Mouse (Mus musculus) liver, postnatal 0 days (tissue): Measurements from ENCODE around the gene Dock9.

ENCODE experiments used
- CTCF ChIP-seq: sonication (generic); IDR thresholded peaks from 2 replicates; pipeline ENCODE4 v1.5.1; 2016; ENCODE audit warnings: antibody characterized with exemption, low read depth
- EP300 ChIP-seq: IDR thresholded peaks from 2 replicates; pipeline ENCODE4 v1.6.1; 2016; ENCODE audit warnings: antibody characterized with exemption, low read depth, mild to moderate bottlenecking

GRCm38 (mm10) chr14:121495741-121496140 lies 301.9 kb downstream of the Dock9 start:
- TF ChIP-seq CTCF (no peak), EP300 (no peak)
